Mouse (Mus musculus): ENCODE measurements around the gene Dedd. TPM values are rescaled to one million over a fixed set of nuclear protein-coding genes. Genes with fewer than 3 reads are reported as not detected.
A peak's percentile ranks its signal among the peaks of the same experiment; 100 is the strongest.

Dedd gene
- total RNA-seq, 2 experiments from 2014 or later = 38.2 to 39.8 TPM

DNA sequence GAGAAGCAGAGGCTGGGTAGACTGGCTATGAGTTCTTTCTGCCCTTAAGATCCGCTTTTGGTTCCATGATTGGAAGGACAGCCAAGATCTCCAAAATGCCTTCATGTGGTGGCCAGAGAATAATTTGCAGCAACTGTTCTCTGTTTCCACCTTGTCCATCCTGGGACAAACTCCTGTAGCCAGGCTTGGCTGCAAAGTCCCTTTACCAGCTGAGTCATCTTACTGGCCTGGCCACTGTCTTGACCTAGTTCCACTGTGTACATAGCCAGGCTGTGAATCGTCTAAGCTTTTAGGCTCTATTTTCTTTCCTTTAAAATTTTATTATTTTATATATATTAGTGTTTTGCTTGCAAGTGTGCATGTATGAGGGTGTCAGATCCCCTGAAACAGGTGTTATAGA lies 20.3 kb downstream of the Dedd start:
- no peak for DNase-seq (ENCODE audit: low spot score in 2 of 2)
- intact Hi-C loops (cut with DNase I) = no loop called here

DNA sequence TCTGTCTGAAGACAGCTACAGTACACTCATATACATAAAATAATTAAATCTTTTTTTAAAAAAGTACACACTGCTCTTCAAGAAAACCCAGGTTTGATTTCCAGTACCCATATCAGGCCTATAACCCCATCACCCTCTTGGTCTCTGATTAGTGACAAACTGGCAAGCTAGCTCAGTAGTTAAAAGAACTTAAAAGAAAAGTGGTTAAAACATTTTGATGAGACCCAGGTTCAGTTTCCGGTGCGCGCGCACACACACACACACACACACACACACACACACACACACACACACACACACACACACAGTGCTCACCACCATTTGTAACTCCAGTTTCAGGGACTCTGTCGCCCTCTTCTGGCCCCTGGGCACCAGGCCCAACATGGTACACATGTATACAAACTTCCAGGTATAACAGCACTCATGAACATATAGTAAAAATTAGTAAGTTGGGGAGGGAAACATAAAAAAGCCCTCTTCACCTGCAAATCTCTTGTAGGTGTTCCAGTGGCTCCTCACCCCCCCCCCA lies 26.9 kb downstream of the Dedd start:
- intact Hi-C loops (cut with DNase I) = loop anchor here (5.0 kb wide), 1 partner anchor 34 kb away; no protein-coding TSS in a partner anchor
- no peak for DNase-seq (ENCODE audit: low spot score in 2 of 2)

DNA sequence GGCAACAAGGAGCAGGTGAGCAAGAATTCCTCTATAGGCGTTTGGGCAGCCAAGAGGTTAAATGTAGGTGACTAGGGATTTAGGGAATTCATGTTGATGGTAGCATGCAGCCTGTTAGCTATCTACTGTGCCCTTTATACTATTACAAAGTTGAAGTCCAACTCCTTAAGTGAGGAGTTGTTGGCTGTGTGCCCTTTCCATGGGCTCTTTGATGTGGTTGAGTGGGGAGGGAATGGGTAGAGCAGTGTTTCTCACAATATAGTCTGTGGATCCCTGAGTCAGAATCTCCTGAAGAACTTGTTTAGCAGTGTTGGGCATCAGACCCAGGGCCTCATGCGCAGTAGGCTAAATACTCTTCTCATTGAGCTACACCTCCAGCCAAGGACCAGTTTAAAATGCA lies 27.9 kb downstream of the Dedd start:
- no peak for DNase-seq (ENCODE audit: low spot score in 2 of 2)
- intact Hi-C loops (cut with DNase I) = loop anchor here (5.0 kb wide), 1 partner anchor 35 kb away; no protein-coding TSS in a partner anchor

DNA sequence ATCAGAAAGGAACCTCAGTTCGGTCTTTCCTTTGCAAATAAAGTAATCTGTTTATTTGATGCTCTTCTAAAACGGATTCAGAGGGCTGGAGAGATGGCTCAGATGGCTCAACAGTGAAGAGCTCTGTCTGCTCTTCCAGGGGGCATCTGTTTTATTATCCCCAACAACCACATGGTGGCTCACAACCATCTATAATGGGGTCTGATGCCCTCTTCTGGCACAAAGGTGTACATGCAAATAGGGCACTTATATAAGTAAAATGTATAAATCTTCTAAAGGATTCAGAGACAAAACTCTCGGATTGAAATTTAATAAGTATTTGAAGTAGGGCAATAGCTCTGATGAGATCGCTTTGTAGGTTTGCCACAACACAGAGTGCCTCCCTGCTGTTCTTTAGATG lies 29.5 kb downstream of the Dedd start:
- intact Hi-C loops (cut with DNase I) = loop anchor here (5.0 kb wide), 1 partner anchor 36 kb away; no protein-coding TSS in a partner anchor
- peak; percentile 28 to 69 for DNase-seq (ENCODE audit: low spot score in 2 of 2)

DNA sequence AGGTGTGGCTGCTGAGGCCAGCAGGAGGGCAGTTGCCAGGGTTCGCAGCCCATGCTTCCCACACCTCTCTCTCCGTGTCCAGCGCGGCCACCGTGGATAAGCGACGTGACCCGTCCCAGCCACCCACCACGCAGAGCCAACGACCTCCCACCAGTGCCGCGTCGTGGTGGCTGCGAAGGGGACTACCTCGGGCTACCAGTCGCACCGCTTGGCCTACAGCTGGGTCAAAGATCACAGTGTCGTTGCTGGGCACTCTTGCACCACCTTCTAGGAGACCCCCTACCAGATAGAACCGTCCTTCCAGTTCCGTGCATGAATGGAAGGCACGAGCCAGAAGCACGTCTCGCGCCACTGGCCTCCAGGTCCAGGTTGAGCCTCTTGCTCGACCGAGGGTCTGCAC lies 31.3 kb downstream of the Dedd start:
- intact Hi-C loops (cut with DNase I) = loop anchor here (2.0 to 5.0 kb wide), 2 partner anchors 21 to 248 kb away; partner anchors contain the start of gene Cfap126
- peak; percentile 29 to 37 for DNase-seq (ENCODE audit: low spot score in 2 of 2)

DNA sequence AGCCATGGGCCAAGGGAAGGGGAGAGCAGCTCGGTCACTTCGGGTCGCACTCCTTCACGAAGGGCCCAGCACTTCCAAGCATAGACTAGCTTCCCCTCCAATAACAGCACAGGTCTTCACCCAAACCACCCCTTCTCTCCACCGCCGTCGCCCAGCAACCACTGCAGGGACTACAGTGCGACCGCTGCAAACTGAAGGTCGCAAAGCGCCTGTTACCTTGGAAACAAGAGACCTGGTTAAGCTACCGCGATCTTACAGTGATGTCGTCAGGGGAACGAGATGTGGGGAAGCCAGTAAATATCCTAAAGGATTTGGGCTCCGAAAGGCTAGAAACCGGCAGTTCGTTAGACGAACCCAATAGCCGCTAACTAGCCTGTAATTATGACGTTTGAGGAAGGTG lies 31.7 kb downstream of the Dedd start, which contains the start of gene Klhdc9:
Gene Klhdc9, minus strand, starts transcription at position 143 of the 400 bp plus-strand sequence.
- intact Hi-C loops (cut with DNase I) = loop anchor here (1.0 to 5.0 kb wide), 4 partner anchors 20 to 248 kb away; partner anchors contain the start of genes Cfap126 and Usf1
- peak; percentile 87 to 95 for DNase-seq (ENCODE audit: low spot score in 2 of 2)

DNA sequence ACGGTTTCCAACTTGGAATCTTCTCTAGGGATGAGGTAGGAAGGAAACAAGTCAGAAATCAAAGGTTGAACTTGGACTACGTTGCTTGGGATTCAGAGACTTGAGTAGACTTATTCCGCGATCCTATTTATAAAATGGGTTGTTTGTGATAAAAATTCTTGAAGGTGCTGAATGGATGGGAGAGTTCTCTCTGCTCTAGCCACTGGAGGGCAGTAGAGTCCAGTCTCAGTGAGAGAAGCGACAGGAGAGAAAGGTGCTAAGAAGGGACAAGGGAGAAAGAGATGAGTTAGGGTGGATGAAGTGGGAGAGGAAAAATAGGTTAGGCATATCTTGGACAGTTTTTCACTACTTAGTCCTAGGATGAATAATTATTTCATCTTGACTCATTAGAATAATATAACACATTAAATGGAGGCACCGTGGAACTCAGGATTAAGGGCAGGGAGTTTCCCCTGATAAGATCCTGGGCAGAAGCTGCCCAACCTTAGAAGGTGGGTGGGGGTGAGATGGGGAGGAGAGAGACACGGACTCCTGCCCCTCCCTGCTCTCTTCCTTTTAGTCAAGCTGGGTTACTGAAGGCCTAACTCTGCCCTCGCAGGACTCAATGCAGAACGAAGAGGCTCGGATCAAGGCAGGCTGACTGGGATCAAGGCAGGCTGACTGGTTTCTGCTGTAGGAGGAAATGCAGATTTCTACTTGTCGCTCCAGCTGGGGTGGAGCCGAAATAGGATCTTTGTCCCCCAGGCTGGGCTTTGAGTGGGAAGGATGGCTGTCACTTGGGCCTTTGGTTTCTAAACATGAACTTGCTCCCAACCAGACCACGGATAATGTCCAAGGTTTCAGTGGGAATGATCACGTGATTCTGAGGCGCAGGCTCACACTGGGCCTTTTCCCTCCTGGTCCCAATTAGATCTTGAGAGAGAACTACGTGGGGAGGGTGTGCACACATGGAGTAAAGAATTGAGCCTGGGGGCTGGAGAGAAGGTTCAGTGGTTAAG lies 32.5 kb downstream of the Dedd start:
- intact Hi-C loops (cut with DNase I) = loop anchor here (1.0 to 5.0 kb wide), 4 partner anchors 19 to 249 kb away; partner anchors contain the start of genes Cfap126 and Usf1
- peak; percentile 70 to 87 for DNase-seq (ENCODE audit: low spot score in 2 of 2)

DNA sequence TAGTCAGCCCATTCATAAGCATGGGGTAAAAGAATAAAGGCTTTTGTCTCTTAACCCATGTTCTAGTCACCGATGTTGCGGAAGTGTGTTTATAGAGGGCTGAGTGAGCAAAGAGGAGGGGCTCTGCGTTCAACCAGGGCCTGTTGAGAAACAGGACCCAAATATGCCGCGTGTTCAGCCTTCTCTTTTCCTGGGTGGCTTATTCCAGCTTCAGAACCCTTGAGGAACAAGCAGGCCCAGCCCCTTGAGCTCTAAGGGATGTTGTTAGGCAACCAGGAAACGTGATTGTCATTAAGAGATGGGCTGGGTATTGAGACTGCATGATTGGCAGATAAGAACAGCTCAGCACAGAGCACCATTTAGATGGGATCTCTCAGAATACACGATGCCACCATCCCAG lies 37.0 kb downstream of the Dedd start:
- DNase-seq (ENCODE audit: low spot score in 2 of 2) = no peak
- intact Hi-C loops (cut with DNase I) = loop anchor here (2.0 kb wide), 1 partner anchor 193 kb away; the partner anchor contains the start of gene Cd244a

DNA sequence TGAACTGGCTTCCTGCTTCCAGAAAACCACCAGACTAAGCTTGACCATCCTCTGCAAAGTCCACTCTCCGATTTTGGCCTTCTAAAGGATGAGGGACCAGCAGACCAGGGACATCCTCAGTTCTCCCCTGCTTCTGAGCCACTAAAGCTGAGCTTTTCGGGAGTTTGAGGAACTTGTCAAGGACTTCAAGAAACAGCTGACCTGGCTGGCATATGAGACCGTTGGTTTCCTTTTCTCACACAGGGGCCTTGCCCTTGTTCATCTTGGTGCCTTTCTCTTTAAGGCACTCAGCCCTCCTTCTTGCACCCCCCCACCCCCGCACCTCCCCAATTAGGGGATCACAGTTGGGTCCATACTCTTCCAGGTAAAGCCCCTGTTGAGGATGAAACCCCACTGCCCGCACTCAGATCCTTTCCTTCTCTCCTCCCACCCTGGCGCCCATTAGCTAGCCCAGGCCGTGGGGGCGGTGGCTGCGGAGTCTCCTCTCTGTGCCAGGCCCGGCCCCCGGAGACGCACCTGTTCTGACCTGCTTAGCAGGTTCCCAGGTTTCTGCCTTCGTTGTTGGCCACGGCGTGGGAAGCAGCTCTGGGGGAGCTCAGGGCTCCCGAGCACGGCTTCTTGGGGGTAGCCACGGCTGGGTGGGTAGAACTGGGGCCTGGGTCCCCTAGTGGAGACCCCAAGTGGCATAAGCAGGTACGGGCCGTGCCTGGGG lies 41.1 kb downstream of the Dedd start, which contains the start of gene Nectin4:
Gene Nectin4, plus strand, starts transcription at position 255 of the 712 bp plus-strand sequence.
- DNase-seq (ENCODE audit: low spot score in 2 of 2) = no peak
- intact Hi-C loops (cut with DNase I) = no loop called here

DNA sequence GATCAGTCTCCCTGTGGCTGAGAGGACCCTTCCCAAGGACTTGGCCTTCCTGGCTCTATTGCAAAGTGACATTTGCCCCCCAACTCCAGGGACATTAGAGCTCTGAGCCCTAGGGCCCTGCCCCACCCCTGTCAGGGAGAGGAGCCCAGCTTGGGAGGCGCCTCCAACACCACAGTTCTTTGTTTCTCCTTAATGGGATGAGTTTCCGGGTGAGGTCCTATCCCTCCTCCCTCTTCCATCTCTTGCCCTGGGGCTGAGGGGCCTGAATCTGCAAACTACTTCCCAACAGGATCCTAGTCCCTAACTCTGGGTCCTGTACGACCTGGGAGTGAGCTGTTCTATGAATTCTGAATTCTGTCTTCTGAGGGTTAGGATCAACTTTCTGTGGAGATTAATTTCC lies 43.9 kb downstream of the Dedd start:
- intact Hi-C loops (cut with DNase I) = no loop called here

DNA sequence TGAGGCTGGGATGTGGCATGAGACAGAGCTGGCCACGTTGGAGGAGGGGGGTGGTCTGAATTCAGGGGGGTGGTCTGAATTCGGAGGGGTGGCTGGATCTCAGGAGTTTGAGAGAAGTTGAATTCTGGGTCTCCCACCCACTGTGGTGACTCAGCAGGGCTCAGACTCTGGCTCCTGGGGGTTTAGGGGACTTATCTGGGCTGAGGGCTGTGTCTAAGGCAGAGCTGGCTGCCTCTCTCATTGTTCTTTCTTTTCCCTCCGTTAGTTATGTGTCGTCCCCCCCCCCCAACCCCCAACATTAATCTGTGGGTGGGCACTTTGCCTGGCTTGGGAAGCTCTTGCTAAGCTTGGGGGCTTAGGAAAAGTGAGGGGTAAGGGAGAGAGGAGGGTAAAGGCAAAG lies 45.0 kb downstream of the Dedd start:
- intact Hi-C loops (cut with DNase I) = no loop called here
- no peak for DNase-seq (ENCODE audit: low spot score in 2 of 2)

More for the DNA sequence above, 43.9 kb downstream of the Dedd start:
- DNase-seq (ENCODE audit: low spot score in 2 of 2) = no peak

DNA sequence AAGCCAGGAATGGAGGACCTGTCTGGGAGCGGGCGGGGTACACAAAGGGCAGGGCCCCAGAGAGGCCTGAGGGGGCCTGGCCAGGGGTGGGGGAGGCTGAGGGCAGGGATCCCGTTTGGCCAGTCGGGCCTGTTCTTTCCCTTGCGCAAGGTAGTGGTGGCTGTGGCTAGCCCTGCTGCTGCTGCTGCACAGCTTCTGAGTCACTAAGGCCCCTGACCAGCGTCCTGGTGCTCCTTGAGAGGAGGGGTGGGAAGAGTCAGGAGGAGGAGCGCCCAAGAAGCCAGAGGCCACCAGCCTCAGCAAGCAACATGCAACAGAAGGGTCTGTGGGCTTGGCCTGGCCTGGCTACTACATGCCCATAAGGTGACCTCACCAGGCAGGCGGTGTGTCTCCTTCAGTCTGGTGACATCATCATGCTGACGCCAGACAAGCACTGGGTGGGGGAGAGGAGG lies 46.7 kb downstream of the Dedd start:
- DNase-seq (ENCODE audit: low spot score in 2 of 2) = no peak
- intact Hi-C loops (cut with DNase I) = no loop called here

DNA sequence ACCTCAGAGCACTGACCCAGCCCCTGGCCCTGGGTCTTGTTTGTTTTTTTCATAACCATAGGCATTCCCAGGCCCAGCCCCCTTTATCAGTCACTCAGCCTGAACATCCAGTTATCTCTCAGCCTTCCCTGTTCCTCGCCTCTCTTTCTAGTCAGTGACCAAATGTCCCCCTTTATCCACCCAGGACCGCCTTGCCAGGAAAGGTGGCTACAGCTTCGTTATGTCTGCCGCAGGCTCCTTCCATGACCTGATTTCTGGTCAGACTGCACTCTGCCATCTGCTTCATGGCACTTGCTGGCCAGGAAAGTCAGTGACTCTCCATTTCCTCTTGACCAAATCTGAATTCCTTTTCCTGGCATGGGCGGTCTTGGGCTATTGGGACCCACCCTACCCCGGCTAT lies 49.4 kb downstream of the Dedd start:
- intact Hi-C loops (cut with DNase I) = no loop called here
- no peak for DNase-seq (ENCODE audit: low spot score in 2 of 2)

DNA sequence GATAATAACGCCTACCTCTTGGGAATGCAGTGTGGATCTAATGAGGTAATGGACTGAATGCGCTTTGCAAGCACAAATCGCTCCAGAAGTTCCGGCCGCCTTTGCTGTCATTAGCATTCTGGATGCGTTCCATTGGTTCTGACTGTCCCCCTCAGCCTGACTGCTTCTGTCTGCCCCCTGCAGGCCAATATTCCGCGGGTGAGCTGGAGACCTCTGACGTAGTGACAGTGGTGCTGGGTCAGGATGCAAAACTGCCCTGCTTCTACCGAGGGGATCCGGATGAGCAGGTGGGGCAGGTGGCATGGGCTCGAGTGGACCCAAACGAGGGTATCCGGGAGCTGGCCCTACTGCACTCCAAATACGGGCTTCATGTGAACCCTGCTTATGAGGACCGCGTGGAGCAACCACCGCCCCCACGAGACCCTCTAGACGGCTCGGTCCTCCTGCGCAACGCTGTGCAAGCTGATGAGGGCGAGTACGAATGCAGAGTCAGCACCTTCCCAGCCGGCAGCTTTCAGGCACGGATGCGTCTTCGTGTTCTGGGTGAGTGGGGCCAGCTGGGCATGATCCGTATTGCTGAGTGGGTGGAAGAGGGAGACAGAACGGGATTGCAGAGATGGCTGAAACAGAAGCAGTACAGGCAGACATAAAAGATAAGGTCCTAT lies 51.1 kb downstream of the Dedd start:
- peak; percentile 68 to 75 for DNase-seq (ENCODE audit: low spot score in 2 of 2)
- intact Hi-C loops (cut with DNase I) = loop anchor here (2.0 to 5.0 kb wide), 2 partner anchors 19 to 97 kb away; partner anchors contain the start of gene Klhdc9

DNA sequence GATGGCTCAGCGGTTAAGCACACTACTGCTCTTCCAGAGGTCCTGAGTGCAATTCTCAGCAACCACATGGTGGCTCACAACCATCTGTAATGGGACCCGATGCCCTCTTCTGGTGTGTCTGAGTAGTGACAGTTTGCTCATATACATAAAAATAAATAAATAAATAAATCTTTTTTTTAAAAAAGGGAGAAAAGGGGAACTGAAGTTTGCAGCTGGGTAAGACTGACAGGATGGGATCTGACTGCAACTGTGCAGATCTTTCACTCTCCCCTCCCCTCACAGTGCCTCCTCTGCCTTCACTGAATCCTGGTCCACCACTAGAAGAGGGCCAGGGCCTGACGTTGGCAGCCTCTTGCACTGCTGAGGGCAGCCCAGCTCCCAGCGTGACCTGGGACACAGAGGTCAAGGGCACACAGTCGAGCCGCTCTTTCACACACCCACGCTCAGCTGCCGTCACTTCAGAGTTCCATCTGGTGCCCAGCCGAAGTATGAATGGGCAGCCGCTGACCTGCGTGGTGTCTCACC lies 53.2 kb downstream of the Dedd start:
- DNase-seq (ENCODE audit: low spot score in 2 of 2) = no peak
- intact Hi-C loops (cut with DNase I) = loop anchor here (5.0 kb wide), 1 partner anchor 95 kb away; no protein-coding TSS in a partner anchor

DNA sequence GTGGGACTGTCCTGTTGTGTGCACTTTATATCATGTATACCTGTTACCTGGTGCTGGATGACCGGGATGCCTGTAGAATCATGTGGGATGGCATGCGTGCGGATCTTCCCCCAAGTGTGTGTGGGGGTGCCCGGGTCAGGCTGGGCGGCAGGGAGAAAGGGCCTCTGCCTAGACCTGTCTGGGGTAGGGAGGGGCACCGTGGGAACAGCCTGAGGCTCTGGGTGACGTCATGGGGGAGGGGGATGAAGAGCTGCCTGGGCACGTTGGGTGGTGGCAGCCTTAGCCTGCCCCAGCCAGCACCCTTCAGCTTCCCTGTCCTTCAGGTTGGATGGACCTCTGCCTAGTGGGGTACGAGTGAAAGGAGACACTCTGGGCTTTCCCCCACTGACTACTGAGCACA lies 55.4 kb downstream of the Dedd start:
- intact Hi-C loops (cut with DNase I) = loop anchor here (5.0 kb wide), 1 partner anchor 93 kb away; no protein-coding TSS in a partner anchor
- DNase-seq (ENCODE audit: low spot score in 2 of 2) = no peak

DNA sequence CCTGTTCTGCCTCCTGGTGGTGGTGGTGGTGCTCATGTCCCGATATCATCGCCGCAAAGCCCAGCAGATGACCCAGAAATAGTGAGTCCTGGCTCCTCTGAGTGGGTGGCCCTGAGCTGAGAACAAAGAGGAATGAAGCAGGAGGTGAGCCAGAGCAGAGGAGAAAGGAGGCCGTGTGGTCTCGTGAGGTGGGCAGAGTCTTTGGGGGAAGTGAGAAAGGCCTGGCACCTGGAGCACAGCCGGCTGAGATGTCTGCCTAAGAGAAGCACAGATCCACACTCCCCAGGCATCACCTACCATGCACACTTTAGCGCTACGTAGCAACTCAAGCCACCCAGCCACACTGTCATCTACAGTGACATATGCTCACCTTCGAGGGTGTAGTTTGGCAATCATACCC lies 56.2 kb downstream of the Dedd start:
- DNase-seq (ENCODE audit: low spot score in 2 of 2) = no peak
- intact Hi-C loops (cut with DNase I) = no loop called here

DNA sequence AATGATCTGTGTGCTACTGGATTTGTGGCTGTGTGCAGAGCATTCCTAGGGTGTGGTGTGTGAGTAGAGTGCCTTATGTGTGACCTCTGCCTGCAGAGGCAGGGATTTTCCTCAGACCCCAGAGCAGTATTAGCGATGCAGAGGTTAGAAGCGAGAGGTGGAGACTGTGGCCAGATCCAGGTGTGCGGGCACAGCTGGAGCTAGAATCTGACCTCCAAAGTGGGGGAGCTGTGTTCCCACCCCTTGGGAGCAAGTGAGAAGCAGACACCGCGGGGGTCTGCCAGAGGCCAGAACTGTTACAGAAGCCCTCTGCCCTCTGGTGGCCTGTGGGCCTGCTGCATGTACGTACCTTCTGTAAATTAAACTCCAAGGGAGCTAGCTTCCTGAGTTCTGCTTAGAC lies 58.2 kb downstream of the Dedd start:
- intact Hi-C loops (cut with DNase I) = no loop called here
- DNase-seq (ENCODE audit: low spot score in 2 of 2) = no peak
